Mouse (Mus musculus): ENCODE data around the gene Cby3. TPM values are rescaled to one million over a fixed set of nuclear protein-coding genes. Genes with fewer than 3 reads are reported as not detected.
A peak's percentile ranks its signal among the peaks of the same experiment; 100 is the strongest.

The Cby3 gene
- polyA plus RNA-seq, 1 experiment from 2014 or later, result 0.47 TPM

DNA sequence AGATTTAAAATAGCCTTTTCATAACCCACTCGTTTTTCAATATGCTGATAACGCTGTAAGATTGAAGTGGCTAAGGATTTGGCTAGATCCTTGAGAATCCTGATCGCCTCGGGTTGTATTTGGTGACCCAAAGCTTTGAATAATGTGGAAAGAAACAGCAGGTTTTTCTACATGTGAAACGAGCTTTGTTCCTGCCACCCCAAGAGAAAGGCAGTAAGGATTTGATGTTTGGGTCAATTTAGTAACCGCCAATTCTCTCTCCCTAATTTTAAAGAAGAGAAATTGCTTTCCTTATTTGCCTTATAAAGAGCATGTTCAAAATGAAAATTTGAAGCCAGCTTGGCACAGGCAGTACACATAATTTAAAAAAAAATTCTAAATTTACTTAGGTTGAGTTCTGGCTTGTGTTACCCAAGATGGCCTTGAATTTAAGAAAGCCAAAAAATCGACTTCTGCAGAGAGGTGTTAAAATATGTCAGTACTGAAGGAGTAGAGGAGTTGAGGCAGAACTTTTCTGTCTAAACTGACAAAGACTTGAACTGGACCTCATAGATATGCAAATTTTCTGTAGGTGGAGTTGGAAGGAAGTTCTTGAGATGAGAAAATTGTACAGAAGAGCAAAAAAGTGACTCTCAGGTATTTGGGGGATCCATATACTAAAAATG lies 27.8 kb upstream of the Cby3 start:
- Histone ChIP-seq H3K27ac (ENCODE audit: low read depth, low read length) (peak overlapping the region; percentile 75), H3K36me3 (ENCODE audit: control insufficient read depth, insufficient read depth, low read length) (no peaks in the 10 kb centered on the region), H3K4me2 (ENCODE audit: low read depth, low read length, severe bottlenecking) (peak overlapping the region; percentile 66), H3K9ac (ENCODE audit: low read length) (peak overlapping the region; percentile 87), H3K4me1 (replicated peaks; ENCODE audit: control insufficient read depth, insufficient read depth, low read length) (peaks cover 8% of the 10 kb centered on the region), H3K9me3 (ENCODE audit: control insufficient read depth, low read length) (no peaks in the 10 kb centered on the region), H3K27me3 (ENCODE audit: control insufficient read depth, insufficient read depth, low read length) (no peaks in the 10 kb centered on the region), H3K4me3 (ENCODE audit: low read depth, low read length) (peak overlapping the region; percentile 93)
- no peak for DNase-seq (ENCODE audit: low spot score)
- WGBS, result 8% methylated on average over 7 of the region's 7 CpGs
- ATAC-seq (replicated peaks; ENCODE audit: low FRiP score), result no peak

DNA sequence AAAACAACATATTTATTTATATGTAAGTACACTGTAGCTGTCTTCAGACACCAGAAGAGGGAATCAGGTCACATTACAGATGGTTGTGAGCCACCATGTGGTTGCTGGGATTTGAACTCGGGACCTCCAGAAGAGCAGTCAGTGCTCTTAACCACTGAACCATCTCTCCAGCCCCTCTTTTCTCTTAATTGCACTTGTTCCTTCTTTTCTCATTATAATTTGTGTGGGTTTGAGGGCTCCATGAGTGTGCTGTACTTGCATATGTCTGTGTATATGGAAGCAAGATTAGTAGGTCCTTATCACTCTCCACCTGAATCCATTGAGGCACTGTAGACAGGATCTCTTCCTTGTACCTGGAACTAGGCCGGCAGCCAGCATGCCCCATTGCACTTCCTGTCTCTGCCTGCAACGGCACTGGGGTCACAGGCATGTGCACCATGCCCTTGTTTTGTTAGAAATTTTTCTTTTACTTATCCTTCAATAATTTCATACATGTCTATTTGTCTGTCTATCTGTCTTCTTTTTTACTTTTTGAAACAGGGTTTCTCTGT lies 26.1 kb upstream of the Cby3 start:
- no peak overlapping the region for H3K27ac ChIP-seq (ENCODE audit: low read depth, low read length)
- no peaks in the 10 kb centered on the region for H3K36me3 ChIP-seq (ENCODE audit: control insufficient read depth, insufficient read depth, low read length)
- no peaks in the 10 kb centered on the region for H3K27me3 ChIP-seq (ENCODE audit: control insufficient read depth, insufficient read depth, low read length)
- H3K4me2 ChIP-seq (ENCODE audit: low read depth, low read length, severe bottlenecking), result no peak overlapping the region
- H3K9ac ChIP-seq (ENCODE audit: low read length), result no peak overlapping the region
- ATAC-seq (replicated peaks; ENCODE audit: low FRiP score) (no peak), DNase-seq (ENCODE audit: low spot score) (no peak)
- H3K4me1 ChIP-seq (replicated peaks; ENCODE audit: control insufficient read depth, insufficient read depth, low read length), result peaks cover 8% of the 10 kb centered on the region
- no peaks in the 10 kb centered on the region for H3K9me3 ChIP-seq (ENCODE audit: control insufficient read depth, low read length)
- H3K4me3 ChIP-seq (ENCODE audit: low read depth, low read length), result no peak overlapping the region
- 92% methylated on average over 3 of the region's 3 CpGs for WGBS

GRCm38 (mm10) chr11:50329378-50329777 lies 24.9 kb upstream of the Cby3 start:
- Histone ChIP-seq H3K4me3 (ENCODE audit: low read depth, low read length) (no peak overlapping the region), H3K4me1 (replicated peaks; ENCODE audit: control insufficient read depth, insufficient read depth, low read length) (0 out of 2 replicates have a peak, but pooled peaks cover under 1% of the 10 kb centered on the region), H3K9ac (ENCODE audit: low read length) (no peak overlapping the region), H3K4me2 (ENCODE audit: low read depth, low read length, severe bottlenecking) (no peak overlapping the region), H3K36me3 (ENCODE audit: control insufficient read depth, insufficient read depth, low read length) (no peaks in the 10 kb centered on the region), H3K27me3 (ENCODE audit: control insufficient read depth, insufficient read depth, low read length) (no peaks in the 10 kb centered on the region), H3K27ac (ENCODE audit: low read depth, low read length) (no peak overlapping the region), H3K9me3 (ENCODE audit: control insufficient read depth, low read length) (no peaks in the 10 kb centered on the region)
- ATAC-seq (replicated peaks; ENCODE audit: low FRiP score) (no peak), DNase-seq (ENCODE audit: low spot score) (no peak)
- 88% methylated on average over 1 of the region's 1 CpGs for WGBS

GRCm38 (mm10) chr11:50333181-50333580 lies 21.1 kb upstream of the Cby3 start:
- Histone ChIP-seq H3K27ac (ENCODE audit: low read depth, low read length) (no peak overlapping the region), H3K4me1 (replicated peaks; ENCODE audit: control insufficient read depth, insufficient read depth, low read length) (no peaks in the 10 kb centered on the region), H3K36me3 (ENCODE audit: control insufficient read depth, insufficient read depth, low read length) (no peaks in the 10 kb centered on the region), H3K4me2 (ENCODE audit: low read depth, low read length, severe bottlenecking) (no peak overlapping the region), H3K27me3 (ENCODE audit: control insufficient read depth, insufficient read depth, low read length) (no peaks in the 10 kb centered on the region), H3K4me3 (ENCODE audit: low read depth, low read length) (no peak overlapping the region), H3K9me3 (ENCODE audit: control insufficient read depth, low read length) (no peaks in the 10 kb centered on the region), H3K9ac (ENCODE audit: low read length) (no peak overlapping the region)
- no peak for DNase-seq (ENCODE audit: low spot score)
- WGBS, result 96% methylated on average over 3 of the region's 3 CpGs
- ATAC-seq (replicated peaks; ENCODE audit: low FRiP score), result no peak

DNA sequence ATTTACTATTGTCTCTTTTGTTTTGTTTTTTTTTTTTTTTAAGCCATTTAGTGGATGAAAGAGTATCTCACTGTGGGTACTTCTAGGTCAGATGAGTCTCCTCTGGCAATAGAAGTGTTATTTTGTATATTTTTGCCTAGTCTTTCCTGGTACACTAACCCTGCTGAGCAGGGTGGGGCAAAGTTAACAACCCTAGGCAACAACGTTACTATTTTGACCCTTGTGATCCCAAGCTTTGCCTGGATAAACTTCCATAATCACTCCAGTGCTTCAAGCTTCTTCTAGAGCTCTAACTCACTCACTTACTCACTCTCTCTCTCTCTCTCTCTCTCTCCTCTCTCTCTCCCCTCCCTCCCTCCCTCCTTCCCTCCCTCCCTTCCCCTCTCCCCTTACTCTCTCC lies 18.1 kb upstream of the Cby3 start:
- no peak for DNase-seq (ENCODE audit: low spot score)
- H3K27me3 ChIP-seq (ENCODE audit: control insufficient read depth, insufficient read depth, low read length), result no peaks in the 10 kb centered on the region
- no peak overlapping the region for H3K27ac ChIP-seq (ENCODE audit: low read depth, low read length)
- no peak overlapping the region for H3K4me2 ChIP-seq (ENCODE audit: low read depth, low read length, severe bottlenecking)
- H3K4me3 ChIP-seq (ENCODE audit: low read depth, low read length), result no peak overlapping the region
- H3K9ac ChIP-seq (ENCODE audit: low read length), result no peak overlapping the region
- no peaks in the 10 kb centered on the region for H3K4me1 ChIP-seq (replicated peaks; ENCODE audit: control insufficient read depth, insufficient read depth, low read length)
- no peaks in the 10 kb centered on the region for H3K36me3 ChIP-seq (ENCODE audit: control insufficient read depth, insufficient read depth, low read length)
- WGBS, result 50% methylated on average over 1 of the region's 1 CpGs
- no peaks in the 10 kb centered on the region for H3K9me3 ChIP-seq (ENCODE audit: control insufficient read depth, low read length)
- no peak for ATAC-seq (replicated peaks; ENCODE audit: low FRiP score)

DNA sequence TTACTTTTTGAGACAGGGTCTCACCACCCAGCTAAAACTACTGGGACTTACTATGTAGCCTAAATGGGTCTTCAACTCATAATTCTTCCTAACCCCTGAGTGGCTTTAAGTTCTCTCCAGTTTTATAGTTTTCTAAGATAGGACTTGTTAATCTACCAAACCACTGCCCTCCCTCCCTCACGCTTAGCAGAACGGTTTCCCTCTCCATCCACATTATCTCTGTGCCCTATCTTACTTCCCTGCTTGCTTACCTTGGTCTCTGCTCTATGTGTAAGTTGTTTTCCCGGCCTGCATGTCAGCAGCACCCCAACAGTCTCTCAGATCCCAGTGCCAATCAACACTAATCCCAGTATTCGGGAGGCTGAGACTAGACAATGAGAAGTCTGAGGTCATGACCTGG lies 17.4 kb upstream of the Cby3 start:
- no peaks in the 10 kb centered on the region for H3K9me3 ChIP-seq (ENCODE audit: control insufficient read depth, low read length)
- 64% methylated on average over 4 of the region's 4 CpGs for WGBS
- no peak overlapping the region for H3K4me2 ChIP-seq (ENCODE audit: low read depth, low read length, severe bottlenecking)
- no peak for ATAC-seq (replicated peaks; ENCODE audit: low FRiP score)
- no peaks in the 10 kb centered on the region for H3K36me3 ChIP-seq (ENCODE audit: control insufficient read depth, insufficient read depth, low read length)
- no peaks in the 10 kb centered on the region for H3K4me1 ChIP-seq (replicated peaks; ENCODE audit: control insufficient read depth, insufficient read depth, low read length)
- no peak overlapping the region for H3K9ac ChIP-seq (ENCODE audit: low read length)
- H3K27me3 ChIP-seq (ENCODE audit: control insufficient read depth, insufficient read depth, low read length), result no peaks in the 10 kb centered on the region
- no peak for DNase-seq (ENCODE audit: low spot score)
- no peak overlapping the region for H3K4me3 ChIP-seq (ENCODE audit: low read depth, low read length)
- no peak overlapping the region for H3K27ac ChIP-seq (ENCODE audit: low read depth, low read length)

- Histone ChIP-seq H3K4me2 (ENCODE audit: low read depth, low read length, severe bottlenecking) (no peak overlapping the region), H3K36me3 (ENCODE audit: control insufficient read depth, insufficient read depth, low read length) (no peaks in the 10 kb centered on the region), H3K9ac (ENCODE audit: low read length) (no peak overlapping the region), H3K4me1 (replicated peaks; ENCODE audit: control insufficient read depth, insufficient read depth, low read length) (no peaks in the 10 kb centered on the region), H3K4me3 (ENCODE audit: low read depth, low read length) (no peak overlapping the region), H3K27ac (ENCODE audit: low read depth, low read length) (no peak overlapping the region), H3K27me3 (ENCODE audit: control insufficient read depth, insufficient read depth, low read length) (no peaks in the 10 kb centered on the region), H3K9me3 (ENCODE audit: control insufficient read depth, low read length) (no peaks in the 10 kb centered on the region)
- ATAC-seq (replicated peaks; ENCODE audit: low FRiP score), result no peak
- no peak for DNase-seq (ENCODE audit: low spot score)
- WGBS, result 75% methylated on average over 4 of the region's 4 CpGs
Measured at GRCm38 (mm10) chr11:50345486-50345885, 8.8 kb upstream of the Cby3 start.

DNA sequence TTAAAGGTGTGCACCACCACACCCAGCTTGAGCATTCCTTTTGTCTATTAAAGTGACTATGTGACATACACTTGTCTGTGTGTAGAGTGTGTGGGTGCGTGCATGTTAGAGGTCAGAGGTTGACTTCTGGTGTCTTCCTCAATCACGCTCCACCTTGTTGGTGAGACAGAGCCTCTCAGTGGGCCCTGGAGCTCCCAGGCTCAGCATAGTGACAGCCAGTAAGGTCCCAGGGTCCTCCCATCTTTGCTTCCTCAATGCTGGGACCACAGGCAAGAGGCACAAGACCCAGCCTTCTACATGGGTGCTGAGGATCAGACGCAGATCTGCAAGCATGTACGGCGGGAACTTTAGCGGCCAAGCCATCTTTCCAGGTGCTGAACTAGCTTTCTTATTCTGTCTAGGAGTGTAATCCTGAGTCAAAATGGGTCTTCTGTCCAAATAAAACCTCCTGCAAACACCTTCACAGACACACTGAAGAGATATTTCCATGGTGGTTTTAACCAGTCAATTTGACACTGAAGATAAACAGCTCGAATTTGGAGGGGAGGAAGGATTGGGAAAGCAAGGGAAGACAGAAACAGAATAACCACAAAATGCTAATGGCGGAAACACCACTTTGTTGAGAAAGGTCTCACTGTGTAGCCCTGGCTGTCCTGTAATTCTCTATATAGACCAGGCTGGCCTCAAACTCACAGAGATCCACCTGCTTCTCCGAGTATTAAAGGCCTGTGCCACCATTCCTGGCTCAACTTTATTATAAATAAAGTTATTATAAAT lies 7.8 kb upstream of the Cby3 start:
- DNase-seq (ENCODE audit: low spot score) (no peak), ATAC-seq (replicated peaks; ENCODE audit: low FRiP score) (no peak)
- H3K4me2 ChIP-seq (ENCODE audit: low read depth, low read length, severe bottlenecking), result no peak overlapping the region
- no peaks in the 10 kb centered on the region for H3K36me3 ChIP-seq (ENCODE audit: control insufficient read depth, insufficient read depth, low read length)
- no peak overlapping the region for H3K4me3 ChIP-seq (ENCODE audit: low read depth, low read length)
- no peaks in the 10 kb centered on the region for H3K9me3 ChIP-seq (ENCODE audit: control insufficient read depth, low read length)
- 92% methylated on average over 9 of the region's 9 CpGs for WGBS
- no peaks in the 10 kb centered on the region for H3K27me3 ChIP-seq (ENCODE audit: control insufficient read depth, insufficient read depth, low read length)
- no peaks in the 10 kb centered on the region for H3K4me1 ChIP-seq (replicated peaks; ENCODE audit: control insufficient read depth, insufficient read depth, low read length)
- no peak overlapping the region for H3K27ac ChIP-seq (ENCODE audit: low read depth, low read length)
- H3K9ac ChIP-seq (ENCODE audit: low read length), result no peak overlapping the region
